Mouse (Mus musculus) cerebellum, postnatal 25 days (tissue): Measurements from ENCODE around the gene Olfr93.
A peak's percentile ranks its signal among the peaks of the same experiment; 100 is the strongest.
"Not testable (repeated sequence)": the region's sequence is repeated elsewhere in the genome, so short reads cannot be mapped to it uniquely, and the experiment has no call there.

Source experiments
- DNase-seq, 2 experiments: peaks; one replicate each; pipeline ENCODE4 v3.0.0; 2021; ENCODE audit warnings: mixed read lengths in 2 of 2

Gene Olfr93

DNA sequence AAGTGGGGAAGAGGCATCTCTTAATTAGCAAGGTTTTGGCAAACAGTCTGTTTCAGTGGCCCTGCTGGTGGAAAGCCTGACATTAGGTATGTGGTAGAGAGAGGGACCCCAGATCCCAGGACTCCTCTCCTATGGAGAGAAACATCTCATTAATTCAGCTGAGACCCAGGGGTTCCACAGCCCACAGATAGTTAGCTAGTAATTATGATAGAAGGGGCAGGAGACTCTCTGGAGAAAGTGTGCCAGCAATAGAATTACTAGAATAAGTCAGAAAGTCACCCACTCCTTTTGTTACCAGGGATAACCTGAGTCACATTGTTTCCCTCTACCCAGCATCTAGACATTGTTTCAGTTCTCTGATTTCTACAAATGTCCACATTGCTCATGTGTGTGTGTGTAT lies at the start of gene Olfr93:
Gene Olfr93 (minus strand): TSS at position 101 of the 400 bp plus-strand sequence.
- no peak for DNase-seq

- no peak for DNase-seq
Measured at GRCm38 (mm10) chr17:37203917-37204236, 42.6 kb upstream of the Olfr93 start.

- DNase-seq: peak; percentile 75 to 86
Measured at GRCm38 (mm10) chr17:37203206-37203916, 42.1 kb upstream of the Olfr93 start.

DNA sequence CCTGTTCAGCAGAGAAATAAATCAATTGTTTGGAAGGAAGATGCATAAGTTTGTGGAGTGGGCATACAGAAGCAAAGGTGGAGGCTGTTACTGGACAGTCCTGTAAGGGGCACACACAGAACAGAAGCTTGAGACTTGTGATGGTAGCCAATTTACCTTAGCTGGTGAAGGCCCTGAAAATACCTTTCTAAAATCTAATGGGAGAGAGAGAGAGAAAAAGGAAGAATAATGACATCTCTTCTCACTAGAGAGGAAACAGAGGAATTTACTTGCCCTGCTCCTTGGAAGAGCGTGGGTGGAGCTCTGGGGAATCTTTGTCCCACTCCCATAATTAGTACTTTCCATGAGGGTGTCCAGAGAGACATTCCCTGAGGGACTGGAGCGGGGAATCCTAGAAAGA lies 39.6 kb upstream of the Olfr93 start, which contains the start of gene Olfr94:
Gene Olfr94 (minus strand): TSS at position 101 of the 400 bp plus-strand sequence.
- no peak for DNase-seq

DNA sequence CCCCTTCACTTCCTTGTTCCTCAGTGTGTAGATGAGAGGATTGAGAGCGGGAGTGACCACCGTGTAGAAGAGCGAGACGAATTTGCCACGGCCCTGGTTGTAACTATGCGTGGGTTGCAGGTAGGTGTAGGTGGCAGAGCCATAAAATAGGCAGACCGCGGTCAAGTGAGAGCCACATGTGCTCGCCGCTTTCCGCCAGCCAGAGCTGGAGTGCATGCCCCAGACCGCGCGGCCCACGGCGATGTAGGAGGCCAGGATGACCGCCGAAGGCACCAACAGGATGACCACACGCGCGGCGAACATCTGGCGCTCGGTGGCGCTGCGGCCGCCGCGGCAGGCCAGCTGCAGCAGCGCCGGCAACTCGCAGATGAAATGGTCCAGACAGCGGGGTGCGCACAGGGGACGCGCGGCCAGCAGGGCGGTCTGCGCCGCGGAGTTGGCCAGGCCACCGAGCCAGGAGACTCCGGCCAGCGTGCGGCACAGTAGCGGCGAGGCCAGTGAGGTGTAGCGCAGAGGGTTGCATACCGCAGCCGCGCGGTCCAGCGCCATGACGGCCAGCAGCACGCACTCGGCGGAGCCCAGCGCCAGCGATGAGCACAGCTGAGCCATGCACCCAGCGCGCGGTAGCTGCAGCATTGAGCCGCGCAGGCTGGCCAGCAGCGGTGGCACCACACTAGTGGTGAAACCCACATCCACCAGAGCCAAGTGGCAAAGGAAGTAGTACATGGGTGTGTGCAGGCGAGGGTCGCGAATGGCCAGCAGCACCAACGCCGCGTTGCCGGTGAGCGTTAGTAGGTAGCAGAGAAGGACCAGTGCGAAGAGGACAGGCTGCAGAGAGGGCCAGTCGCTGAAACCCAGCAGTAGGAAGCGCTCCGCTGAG lies 35.8 kb upstream of the Olfr93 start:
- peak; percentile 21 to 39 for DNase-seq

GRCm38 (mm10) chr17:37194782-37195181 lies 33.5 kb upstream of the Olfr93 start:
- DNase-seq: no peak

DNA sequence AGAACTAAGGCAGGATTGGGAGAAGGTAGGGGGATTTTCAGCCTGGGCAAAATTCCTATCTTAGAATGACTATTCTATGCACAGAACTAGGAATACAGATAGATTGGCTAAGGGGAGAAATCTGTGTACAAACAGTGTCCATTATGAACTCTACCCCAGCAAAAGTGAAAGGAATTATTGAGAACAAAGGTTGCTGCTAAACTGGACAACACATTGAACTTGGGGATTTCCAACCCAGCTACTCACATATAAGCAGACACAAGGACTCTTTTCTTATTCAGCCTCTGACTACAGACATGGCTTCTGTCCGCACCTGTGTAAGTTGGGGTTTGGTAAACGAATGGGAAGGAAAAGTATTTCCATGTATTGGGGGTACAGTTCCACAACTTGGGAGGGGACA lies 32.4 kb upstream of the Olfr93 start, which contains the start of gene Ubd:
Gene Ubd (plus strand): TSS at position 237 of the 400 bp plus-strand sequence.
- no peak for DNase-seq

GRCm38 (mm10) chr17:37193032-37193431 lies 31.7 kb upstream of the Olfr93 start:
- DNase-seq: no peak

GRCm38 (mm10) chr17:37190711-37191110 lies 29.4 kb upstream of the Olfr93 start:
- DNase-seq: peak; percentile 5 to 49

DNA sequence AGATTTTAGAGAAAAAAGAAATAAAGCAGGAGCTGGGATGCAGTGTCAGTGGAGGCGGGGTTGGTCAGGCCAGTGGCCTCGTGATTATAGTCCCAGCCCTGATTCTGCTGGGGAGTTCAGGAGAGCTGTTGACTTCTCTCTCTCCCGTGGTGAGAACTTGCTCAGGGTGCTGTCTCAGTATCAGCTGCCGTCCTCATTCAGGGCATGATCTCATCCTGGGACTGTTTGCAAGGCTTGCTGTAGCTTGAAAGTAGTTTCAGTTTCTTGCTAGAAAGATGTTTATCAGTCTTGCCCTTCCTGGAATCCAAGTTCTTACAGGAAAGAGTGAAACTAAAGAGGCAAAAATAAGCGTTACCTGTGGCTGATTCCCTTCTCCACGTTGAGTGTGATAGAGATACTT lies 24.2 kb upstream of the Olfr93 start:
- no peak for DNase-seq

GRCm38 (mm10) chr17:37131366-37131765 lies 29.9 kb downstream of the Olfr93 start:
- DNase-seq: not testable (repeated sequence)

DNA sequence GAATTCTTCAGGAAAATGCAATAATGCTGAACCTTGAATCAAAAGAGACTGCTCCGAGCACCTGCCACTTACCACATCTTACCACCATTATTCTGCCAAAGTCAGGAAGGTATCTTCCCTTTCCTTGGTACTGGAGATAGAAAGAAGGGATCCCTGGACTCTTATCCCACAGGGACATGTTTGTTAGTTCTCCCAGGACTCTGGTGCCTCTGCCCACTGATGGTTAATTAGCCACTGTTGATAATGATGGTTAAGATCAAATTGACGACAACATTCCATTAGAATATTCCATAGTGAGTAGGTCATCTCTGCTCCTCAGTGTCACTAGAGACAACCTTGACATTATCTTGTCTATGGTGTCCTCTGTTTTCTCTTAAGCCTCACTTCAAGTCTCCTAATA lies 41.3 kb downstream of the Olfr93 start, which contains the start of gene Olfr92:
Gene Olfr92 (minus strand): TSS at position 101 of the 400 bp plus-strand sequence.
- no peak for DNase-seq

DNA sequence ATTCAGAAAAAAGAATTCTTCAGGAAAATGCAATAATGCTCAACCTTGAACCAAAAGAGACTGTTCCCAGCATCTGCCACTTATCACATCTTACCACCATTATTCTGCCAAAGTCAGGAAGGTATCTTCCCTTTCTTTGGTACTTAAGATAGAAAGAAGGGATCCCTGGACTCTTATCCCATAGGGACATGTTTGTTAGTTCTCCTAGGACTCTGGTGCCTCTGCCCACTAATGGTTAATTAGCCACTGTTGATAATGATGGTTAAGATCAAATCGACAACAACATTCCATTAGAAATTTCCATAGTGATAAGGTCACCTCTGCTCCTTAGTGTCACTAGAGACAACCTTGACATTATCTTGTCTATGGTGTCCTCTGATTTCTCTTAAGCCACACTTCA lies 63.1 kb downstream of the Olfr93 start, which contains the start of gene Olfr91:
Gene Olfr91 (minus strand): TSS at position 101 of the 400 bp plus-strand sequence.
- no peak for DNase-seq

DNA sequence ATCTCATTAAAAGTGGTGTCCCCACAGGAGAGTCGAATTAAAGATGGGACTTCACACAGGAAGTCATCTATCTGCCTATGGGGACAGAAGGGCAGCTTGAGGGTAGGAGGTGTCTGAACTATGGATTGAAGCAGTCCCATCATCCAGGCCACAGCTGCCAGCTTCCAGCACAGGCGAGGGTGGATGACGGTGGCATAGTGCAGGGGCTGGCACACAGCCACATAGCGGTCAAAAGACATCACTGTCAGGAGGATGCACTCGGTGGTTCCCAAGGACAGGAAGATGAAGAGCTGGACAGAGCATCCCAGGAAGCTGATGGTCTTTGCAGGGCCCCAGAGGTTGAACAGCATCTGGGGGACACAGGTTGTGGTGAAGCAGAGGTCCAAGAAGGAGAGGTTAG lies 68.0 kb downstream of the Olfr93 start:
- peak in 1 of 2 experiments; percentile 6 for DNase-seq

DNA sequence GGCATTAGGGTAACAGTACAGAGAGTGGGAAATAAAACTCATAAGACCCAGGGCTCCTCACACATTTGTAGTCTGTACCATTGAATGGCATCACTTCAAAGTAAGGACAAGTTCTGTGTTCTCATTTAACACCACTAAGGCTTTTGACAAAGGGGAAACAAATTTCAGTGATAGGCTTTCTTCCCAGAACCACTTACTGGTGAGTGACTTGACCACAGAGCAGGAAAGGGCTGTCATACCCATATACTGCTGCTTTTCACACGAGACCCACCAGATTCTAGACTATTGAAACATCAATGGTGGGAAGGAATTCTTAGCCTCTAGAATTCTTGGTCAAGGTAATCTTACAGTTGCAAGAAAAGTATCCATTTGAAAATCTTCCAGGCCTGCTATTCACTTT lies 69.1 kb downstream of the Olfr93 start:
- DNase-seq: no peak
